Mouse (Mus musculus) cerebellum, adult 11 months (tissue): ENCODE measurements around the gene AB124611.
A peak's percentile ranks its signal among the peaks of the same experiment; 100 is the strongest.
"Not testable (repeated sequence)": the region's sequence is repeated elsewhere in the genome, so short reads cannot be mapped to it uniquely, and the experiment has no call there.

Source experiments
- DNase-seq: peaks from one replicate; pipeline ENCODE4 v3.0.0; 2022

The AB124611 gene

GRCm38 (mm10) chr9:21525937-21526633 is at the start of gene AB124611:
Gene AB124611 (plus strand): TSS chr9:21526176.
- DNase-seq: no peak

DNA sequence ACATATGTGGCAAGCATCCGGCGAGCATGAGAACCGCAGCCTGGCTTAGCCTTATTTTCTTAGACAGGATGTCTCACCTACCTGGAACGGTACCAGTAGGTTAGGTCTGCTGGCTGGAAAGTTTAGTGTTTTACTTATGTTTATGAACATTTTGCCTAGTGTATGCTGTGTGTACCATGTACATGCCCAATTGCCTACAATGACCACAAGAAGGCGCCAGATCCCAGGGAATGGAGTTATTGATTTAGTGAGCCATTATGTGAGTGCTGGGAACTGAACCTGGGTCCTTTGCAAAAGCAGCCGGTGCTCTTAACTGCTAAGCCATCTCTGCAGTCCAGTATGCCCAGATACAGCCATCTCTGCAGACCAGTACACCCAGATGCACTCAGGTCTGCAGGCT is 48.3 kb upstream of the AB124611 start:
- DNase-seq: no peak

GRCm38 (mm10) chr9:21484065-21484464 is 41.9 kb upstream of the AB124611 start:
- DNase-seq: no peak

DNA sequence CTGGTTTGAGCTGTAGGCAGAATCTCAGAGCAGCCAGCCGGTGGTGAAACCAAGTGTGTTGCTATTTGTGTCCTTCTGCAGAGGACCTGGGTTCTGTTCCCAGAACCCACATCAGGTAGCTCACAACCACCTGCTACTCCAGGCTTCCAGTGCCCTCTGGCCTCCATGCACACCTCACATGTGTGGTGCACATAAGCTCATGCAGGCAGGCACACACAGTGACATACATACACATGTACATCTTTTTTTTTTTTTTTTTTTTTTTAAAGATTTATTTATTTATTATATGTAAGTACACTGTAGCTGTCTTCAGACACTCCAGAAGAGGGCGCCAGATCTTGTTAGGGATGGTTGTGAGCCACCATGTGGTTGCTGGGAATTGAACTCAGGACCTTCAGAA is 37.7 kb upstream of the AB124611 start:
- DNase-seq: not testable (repeated sequence)

DNA sequence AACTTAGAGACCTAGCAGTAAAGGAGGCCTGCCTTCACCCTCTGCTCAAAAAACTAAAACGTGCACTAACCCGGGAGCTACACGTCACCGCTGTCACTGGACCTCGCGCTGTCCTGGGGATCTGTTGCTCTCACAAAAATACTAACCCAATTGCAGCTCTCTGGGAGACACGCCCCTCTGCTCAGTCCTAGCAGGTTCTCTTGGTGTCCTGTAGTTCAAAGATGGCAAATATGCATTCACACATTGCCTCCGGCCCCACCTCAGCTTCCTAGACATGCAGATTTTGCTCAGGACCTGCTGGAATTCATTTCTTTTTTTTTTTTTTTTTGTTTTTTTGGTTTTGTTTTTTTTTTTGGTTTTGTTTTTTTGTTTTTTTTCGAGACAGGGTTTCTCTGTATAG is 35.3 kb upstream of the AB124611 start:
- DNase-seq: no peak

DNA sequence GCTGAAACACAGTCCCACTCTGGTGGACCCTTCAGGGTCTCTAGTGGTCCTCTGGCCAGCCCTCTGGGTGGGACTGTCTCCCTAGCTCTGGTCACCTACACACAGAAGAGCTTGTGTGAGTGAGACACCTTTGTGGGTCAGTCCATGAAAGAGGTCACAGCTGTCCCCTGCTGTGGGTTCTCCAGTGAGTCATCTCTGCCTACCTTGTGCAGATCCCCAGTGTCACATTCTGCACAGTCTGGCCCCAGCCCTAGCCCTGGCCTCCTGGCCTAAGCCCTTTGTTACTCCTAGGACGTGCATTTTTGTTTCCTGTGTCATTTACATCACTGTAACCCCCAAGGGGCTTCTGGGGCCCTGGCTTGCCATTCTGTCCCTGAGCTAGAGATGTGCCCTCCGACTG is 32.1 kb upstream of the AB124611 start:
- DNase-seq: no peak

DNA sequence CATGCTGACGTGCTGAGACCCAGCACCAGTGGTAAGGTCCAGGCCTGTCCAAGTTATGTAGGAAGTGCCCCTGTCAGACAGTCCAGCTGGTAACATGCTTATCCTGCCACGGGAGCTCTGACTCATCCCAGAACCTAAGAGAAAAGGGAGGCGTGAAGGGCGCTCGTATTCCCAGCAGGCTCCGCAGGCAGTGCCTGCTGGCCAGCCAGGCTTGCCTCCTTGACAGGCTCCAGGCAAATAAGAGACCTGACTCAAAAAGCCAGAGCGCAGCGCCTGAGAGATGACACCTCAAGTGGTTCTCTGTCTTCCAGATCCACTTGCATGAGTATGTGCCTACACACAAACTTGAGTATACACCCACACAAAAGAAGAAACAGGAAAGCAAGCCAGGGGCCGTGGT is 31.2 kb upstream of the AB124611 start:
- no peak for DNase-seq

- DNase-seq: no peak
These were observed 29.5 kb upstream of the AB124611 start for GRCm38 (mm10) chr9:21496308-21497049.

DNA sequence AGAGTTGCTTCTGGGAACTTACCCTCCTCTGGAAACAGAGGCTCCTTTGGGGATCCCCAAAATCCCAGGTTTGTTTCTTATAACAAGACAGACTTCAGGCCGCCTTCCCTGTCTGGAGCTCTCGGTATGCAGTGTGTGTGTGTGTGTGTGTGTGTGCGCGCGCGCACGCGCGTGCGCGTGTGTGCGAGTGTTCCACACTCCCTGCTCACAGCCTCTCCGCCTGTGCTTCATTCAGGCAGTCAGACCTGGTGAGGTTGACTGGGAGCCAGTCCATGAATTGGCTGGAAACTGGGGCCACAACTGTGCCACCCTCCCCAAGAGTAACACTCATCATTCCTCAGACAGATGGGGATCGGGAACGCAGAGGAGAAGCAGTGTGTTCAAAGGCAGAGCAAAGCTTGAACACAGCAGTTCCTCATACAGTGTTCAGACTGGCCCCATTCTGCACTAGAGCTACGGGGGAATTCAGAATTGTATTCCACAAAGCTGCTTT is 28.9 kb upstream of the AB124611 start:
- DNase-seq: no peak

GRCm38 (mm10) chr9:21497664-21498063 is 28.3 kb upstream of the AB124611 start:
- no peak for DNase-seq

DNA sequence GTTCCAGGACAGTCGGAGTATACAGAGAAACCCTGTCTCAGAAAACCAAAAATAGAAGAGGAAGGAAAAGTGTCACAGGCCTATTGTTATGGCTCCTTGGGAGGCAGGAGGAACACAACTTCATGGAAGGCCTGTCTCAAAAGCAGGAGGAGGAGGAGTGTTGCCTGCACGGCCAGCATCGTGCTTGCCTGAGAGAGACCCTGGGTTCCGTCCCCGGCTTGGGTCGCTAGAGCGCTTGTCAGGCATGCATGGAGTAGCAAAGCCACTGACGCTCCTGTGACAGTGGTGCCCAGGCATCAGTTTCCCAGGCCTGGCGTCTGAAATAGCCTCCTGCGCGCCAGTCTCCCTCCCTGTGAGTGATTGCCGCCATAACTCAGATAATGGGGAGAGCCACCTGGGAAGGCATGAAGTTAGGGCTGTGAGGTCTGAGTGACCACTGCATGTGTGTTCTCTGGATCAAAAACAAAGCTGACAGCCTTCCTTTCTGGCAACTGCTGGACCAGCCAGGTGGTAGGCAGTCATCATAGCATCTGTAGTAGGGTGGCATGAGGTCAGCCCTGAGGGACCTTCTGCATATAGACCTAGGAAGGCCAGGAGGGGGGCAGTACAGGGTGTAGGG is 27.6 kb upstream of the AB124611 start:
- no peak for DNase-seq

DNA sequence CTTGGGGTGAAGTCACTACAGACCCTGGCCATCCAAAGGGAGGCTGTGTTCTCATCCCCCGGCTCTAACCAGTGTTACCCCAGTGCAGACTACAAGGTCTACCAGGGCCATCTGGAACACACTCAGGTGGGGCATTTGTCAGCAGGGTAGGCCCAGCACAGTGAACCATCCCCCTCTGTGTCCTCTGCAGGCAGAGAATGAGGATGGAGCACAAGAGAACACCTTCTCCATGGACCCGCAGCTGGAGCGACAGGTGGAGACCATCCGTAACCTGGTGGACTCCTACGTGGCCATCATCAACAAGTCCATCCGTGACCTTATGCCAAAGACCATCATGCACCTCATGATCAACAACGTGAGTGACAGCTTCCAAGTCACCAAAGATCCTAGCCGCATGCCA is 22.6 kb upstream of the AB124611 start:
- DNase-seq: no peak

DNA sequence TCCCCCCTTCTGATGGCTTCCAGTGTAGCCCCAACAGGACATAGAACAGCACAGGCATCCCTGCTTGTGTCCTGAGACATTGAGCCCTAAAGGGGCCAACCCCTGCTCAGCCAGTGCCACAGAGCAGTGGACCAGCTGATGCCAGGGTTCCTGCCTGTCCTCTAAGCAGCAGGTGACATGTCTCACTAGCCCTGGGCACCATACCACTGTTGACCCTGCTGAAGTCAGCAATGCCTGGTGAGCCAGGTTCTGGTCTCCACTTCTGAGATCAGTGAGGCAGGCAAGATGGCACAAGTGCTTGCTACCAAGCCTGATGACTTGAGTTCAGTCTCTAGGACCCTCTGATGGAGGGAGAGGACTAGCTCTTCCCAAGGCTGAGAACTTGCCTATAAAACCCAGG is 20.2 kb upstream of the AB124611 start:
- DNase-seq: no peak

DNA sequence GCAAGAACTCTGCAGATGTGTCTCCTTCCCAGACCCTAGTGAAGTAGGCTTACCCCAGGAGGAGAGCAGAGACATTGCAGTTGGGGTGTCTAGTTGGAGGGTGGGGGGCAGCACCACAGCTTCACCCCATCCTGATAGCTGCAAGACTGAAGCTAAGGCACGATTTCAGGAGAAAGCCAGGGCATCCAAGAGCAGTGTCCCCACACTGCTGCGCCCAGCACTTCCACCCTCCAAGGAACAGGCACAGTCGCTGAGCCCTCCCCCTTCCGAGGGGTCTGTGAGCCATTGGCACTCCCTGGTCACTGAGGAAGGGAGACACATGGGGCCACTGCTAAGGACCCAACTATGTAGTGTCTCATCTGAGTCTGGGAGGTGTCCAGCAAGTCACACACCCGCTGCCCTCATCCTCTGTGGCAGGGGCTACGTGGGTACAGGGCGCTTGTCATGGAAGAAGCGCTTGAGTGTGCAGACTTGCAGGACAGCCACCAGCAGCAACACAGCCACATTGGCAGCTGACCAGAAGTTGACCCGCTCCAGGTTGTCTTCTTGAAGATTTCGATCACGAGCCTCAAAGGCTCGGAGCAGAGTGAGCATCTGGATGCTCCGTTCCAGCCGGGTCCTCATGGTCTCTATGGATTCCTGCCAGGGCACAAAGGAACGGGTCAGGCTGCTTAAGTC is 18.1 kb upstream of the AB124611 start:
- no peak for DNase-seq

- DNase-seq: no peak
These were observed 17.0 kb upstream of the AB124611 start for GRCm38 (mm10) chr9:21508871-21509404.

GRCm38 (mm10) chr9:21509772-21510688 is 15.9 kb upstream of the AB124611 start, which contains the start of gene Tmed1:
Gene Tmed1 (minus strand): TSS chr9:21510252.
- DNase-seq: peak; percentile 92

DNA sequence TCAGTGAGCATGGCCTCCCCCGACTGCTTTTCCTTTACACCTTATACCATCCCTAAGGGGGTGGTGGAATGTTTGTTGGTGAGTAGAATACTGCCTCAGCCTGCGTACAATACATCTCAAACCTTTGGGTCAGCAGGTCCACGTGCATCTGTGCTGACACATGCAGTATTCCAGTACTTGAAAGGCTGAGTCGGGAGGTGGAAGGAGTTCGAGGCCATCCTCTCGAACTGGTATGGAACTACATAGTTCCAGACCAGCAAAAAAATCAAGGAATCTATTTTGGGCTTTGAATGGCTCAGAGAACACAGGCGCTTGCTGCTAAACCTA is 15.3 kb upstream of the AB124611 start:
- DNase-seq: no peak

DNA sequence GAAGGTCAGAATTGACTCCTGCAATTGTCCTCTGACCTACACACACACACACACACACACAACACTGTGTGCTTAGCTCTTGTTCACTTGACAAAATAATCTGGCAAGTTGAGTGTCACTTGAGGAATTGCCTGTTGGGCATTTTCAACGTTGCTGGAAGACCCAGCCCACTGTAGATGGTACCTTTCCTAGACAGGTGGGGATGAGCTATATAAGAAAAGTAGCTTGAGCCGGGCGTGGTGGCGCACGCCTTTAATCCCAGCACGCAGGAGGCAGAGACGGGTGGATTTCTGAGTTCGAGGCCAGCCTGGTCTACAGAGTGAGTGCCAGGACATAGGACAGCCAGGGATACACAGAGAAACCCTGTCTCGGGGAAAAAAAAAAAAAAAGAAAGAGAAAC is 14.9 kb upstream of the AB124611 start:
- DNase-seq: no peak

- no peak for DNase-seq
These were observed 12.5 kb upstream of the AB124611 start for GRCm38 (mm10) chr9:21513466-21513865.

DNA sequence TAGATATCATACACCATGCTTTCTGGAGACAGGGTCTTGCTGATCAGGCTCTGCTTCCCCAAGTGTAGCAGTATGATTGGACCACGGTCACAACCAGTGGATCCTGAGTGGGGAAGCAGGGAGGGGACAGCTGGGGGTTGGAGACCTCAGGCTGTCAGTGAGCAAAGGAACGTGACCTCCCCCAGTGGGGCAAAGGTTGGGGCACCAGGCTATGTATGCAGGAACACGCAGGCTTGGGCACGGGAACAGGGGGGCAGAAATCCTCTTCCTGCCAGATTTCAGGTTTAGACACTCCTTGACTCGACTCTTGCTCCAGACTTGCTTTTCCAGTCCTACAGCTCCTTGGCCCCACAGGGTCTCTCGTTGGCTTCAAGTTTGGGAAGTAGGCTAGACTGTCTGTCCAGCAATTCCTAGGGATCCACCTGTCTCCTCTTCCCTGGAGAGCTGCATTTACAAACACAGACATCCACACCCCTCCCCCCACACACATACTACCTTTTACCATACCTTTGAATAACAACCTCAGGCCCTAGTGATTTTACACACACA is 8.0 kb upstream of the AB124611 start:
- no peak for DNase-seq

DNA sequence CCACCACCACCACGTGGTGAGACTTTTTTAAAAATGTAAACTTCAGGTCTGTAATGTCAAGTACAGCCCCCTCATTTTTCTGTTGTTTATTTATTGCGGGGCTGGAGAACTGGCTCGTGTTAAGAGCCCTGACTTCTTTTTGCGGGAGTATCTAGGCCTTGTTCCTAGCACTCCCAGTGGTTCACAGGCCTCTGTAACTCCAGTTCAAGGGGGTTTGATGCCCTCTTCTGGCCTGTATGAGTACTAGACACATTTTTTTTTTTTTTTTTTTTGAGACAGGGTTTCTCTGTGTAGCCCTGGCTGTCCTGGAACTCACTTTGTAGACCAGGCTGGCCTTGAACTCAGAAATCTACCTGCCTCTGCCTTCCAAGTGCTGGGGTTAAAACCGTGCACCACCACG is 7.3 kb upstream of the AB124611 start:
- not testable (repeated sequence) for DNase-seq
